Mouse (Mus musculus): ENCODE measurements around the gene Spred1. TPM values are rescaled to one million over a fixed set of nuclear protein-coding genes. Genes with fewer than 3 reads are reported as not detected.
A peak's percentile ranks its signal among the peaks of the same experiment; 100 is the strongest.
"Not testable (repeated sequence)": the region's sequence is repeated elsewhere in the genome, so short reads cannot be mapped to it uniquely, and the experiment has no call there.

The Spred1 gene
- polyA plus RNA-seq, 1 experiment from 2014 or later: 17.5 TPM

DNA sequence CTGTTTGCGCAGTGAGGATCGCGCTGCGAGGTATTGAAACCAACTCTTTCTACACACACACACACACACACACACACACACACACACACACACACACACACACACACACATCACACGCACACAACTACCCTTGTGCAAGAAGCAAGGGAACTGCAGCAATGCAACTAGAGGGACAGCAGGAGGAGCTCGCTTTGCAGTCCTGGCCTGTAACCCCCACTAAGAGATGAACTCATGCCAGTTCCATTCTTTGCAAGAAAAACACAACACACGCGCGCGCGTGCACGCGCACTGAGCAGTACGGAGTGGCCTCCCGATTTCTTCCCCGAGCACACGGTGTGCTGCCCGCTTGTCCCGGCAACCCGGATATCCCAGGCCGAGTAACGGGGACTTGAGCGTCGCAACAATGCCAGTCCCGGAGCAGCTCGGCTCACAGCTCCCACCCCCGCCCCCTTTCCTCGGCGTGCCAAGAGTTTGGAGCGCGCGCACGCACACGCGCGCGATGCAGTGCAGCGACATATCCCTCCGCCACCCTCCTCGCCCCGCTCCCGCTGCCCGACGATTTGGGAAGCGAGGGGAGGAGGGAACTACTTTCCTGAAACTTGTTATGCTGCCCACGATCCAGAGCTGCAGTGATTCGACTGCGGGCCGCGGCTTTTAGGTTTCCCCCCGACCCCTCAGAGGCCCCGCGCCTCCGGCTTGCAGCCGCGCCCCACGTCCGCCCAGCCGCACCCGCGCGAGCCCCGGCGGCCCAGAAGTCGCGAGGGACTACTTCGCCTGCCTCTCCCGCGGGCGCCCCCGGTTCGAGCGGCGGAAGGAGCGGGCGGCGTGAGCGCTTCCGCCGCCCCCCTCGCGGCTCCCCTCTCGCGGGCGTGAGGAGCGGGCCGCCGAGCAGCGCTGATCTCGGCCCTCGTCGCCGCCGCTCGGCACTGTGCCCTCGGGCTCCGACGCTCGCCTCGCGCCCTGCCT is 645 bp upstream of the Spred1 start:
- WGBS: under 1% methylated on average over 85 of the region's 101 CpGs
- Histone ChIP-seq H3K27me3 (no peaks in the 10 kb centered on the region), H3K4me1 (peaks cover 12% of the 10 kb centered on the region), H3K4me2 (replicated peaks) (peak overlapping the region; percentile 67), H3K27ac (replicated peaks) (peak overlapping the region; percentile 100), H3K4me3 (replicated peaks) (peak overlapping the region; percentile 93), H3K9ac (peak overlapping the region; percentile 97), H3K36me3 (no peaks in the 10 kb centered on the region), H3K9me3 (replicated peaks) (no peaks in the 10 kb centered on the region)
- ATAC-seq (ENCODE audit: insufficient number of reproducible peaks, low FRiP score, low TSS enrichment, low read depth): peak; percentile 84

- no peak for ATAC-seq (ENCODE audit: insufficient number of reproducible peaks, low FRiP score, low TSS enrichment, low read depth)
- WGBS: 0% methylated on average over 19 of the region's 19 CpGs
Measured at GRCm38 (mm10) chr2:117121984-117122605, 921 bp downstream of the Spred1 start.

DNA sequence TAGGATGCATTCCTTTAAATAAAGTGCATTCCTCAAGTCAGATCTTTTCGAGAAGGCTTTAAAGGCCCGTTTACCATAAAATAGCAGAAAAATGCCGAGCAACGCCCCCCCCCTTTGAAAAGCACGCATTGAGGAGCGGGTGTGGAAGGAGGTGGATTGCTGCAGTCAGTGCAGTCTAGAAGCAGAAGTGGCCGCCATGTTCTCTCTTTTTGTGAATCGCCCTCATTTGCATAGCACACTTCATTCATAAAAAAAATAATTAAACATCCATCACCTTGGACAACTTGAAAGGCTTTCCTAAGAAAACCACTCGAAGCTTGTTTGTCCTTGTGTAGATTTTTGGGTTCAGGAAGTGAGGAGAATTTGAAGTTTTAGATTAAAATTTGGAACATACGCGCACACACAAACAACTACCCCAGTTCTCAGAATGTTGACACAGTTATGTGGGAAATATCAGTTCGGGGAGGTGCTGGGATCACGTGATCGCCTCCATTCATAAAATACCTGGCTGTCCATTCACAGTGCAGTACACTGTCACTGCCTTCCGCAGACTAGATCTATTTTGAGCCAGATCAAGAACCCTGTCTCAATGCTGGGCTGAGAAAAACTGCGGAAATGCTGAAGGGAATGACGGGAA is 1.6 kb downstream of the Spred1 start:
- Histone ChIP-seq H3K36me3 (no peaks in the 10 kb centered on the region), H3K4me2 (replicated peaks) (peak overlapping the region; percentile 67), H3K27me3 (no peaks in the 10 kb centered on the region), H3K9ac (peak overlapping the region; percentile 97; the same call in 1 of the 2 replicates), H3K27ac (replicated peaks) (peak overlapping the region; percentile 48), H3K9me3 (replicated peaks) (no peaks in the 10 kb centered on the region), H3K4me3 (replicated peaks) (peak overlapping the region; percentile 93), H3K4me1 (peaks cover 12% of the 10 kb centered on the region)
- 2% methylated on average over 17 of the region's 17 CpGs for WGBS
- ATAC-seq (ENCODE audit: insufficient number of reproducible peaks, low FRiP score, low TSS enrichment, low read depth): no peak

More at GRCm38 (mm10) chr2:117121984-117122605, 921 bp downstream of the Spred1 start:
- Histone ChIP-seq H3K9ac (peak overlapping the region; percentile 97), H3K4me2 (replicated peaks) (peak overlapping the region; percentile 67), H3K9me3 (replicated peaks) (no peaks in the 10 kb centered on the region), H3K27ac (replicated peaks) (peak overlapping the region; percentile 100), H3K27me3 (no peaks in the 10 kb centered on the region), H3K4me1 (peaks cover 12% of the 10 kb centered on the region), H3K36me3 (no peaks in the 10 kb centered on the region), H3K4me3 (replicated peaks) (peak overlapping the region; percentile 93)

DNA sequence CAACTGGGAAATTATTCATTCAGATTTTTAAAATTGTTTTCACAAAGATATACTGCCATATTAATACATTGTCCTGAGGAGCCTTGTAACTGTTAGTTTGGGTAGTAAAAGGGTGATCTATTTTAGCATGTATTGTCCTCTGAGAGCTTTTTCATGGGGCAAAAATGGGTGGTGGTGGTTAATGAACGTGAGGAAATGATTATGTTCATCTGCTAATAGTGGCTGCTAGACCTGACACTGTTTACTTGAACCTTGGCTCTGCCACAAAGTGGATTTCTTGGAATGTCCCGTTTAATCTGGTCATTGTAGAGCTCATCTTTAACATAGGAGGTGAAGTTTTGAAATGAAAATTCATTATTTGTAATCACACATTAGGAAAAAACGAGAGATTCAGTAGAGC is 2.5 kb downstream of the Spred1 start:
- Histone ChIP-seq H3K27ac (replicated peaks) (no peak overlapping the region), H3K9ac (no peak overlapping the region)
- 14% methylated on average over 3 of the region's 3 CpGs for WGBS

GRCm38 (mm10) chr2:117124839-117125238 is 3.7 kb downstream of the Spred1 start:
- Histone ChIP-seq H3K27ac (replicated peaks) (no peak overlapping the region), H3K36me3 (no peaks in the 10 kb centered on the region), H3K9ac (no peak overlapping the region), H3K4me2 (replicated peaks) (no peak overlapping the region; the same call in 1 of the 2 replicates), H3K4me1 (peaks cover 3% of the 10 kb centered on the region; the same call in 1 of the 2 replicates), H3K9me3 (replicated peaks) (no peaks in the 10 kb centered on the region), H3K27me3 (no peaks in the 10 kb centered on the region), H3K4me3 (replicated peaks) (no peak overlapping the region)
- 55% methylated on average over 2 of the region's 2 CpGs for WGBS
- ATAC-seq (ENCODE audit: insufficient number of reproducible peaks, low FRiP score, low TSS enrichment, low read depth): no peak

More for the DNA sequence above, 2.5 kb downstream of the Spred1 start:
- H3K4me2 ChIP-seq (replicated peaks): peak overlapping the region; percentile 67
- no peaks in the 10 kb centered on the region for H3K9me3 ChIP-seq (replicated peaks)
- no peak for ATAC-seq (ENCODE audit: insufficient number of reproducible peaks, low FRiP score, low TSS enrichment, low read depth)
- H3K36me3 ChIP-seq: no peaks in the 10 kb centered on the region
- H3K4me3 ChIP-seq (replicated peaks): peak overlapping the region; percentile 93
- peaks cover 12% of the 10 kb centered on the region for H3K4me1 ChIP-seq
- H3K27me3 ChIP-seq: no peaks in the 10 kb centered on the region

GRCm38 (mm10) chr2:117129156-117129555 is 8.0 kb downstream of the Spred1 start:
- Histone ChIP-seq H3K27ac (replicated peaks) (no peak overlapping the region), H3K9me3 (replicated peaks) (no peaks in the 10 kb centered on the region), H3K9ac (no peak overlapping the region), H3K27me3 (no peaks in the 10 kb centered on the region), H3K4me1 (no peaks in the 10 kb centered on the region; the same call in 1 of the 2 replicates), H3K4me2 (replicated peaks) (no peak overlapping the region), H3K36me3 (no peaks in the 10 kb centered on the region), H3K4me3 (replicated peaks) (no peak overlapping the region)
- WGBS: 79% methylated on average over 2 of the region's 2 CpGs
- ATAC-seq (ENCODE audit: insufficient number of reproducible peaks, low FRiP score, low TSS enrichment, low read depth): no peak

DNA sequence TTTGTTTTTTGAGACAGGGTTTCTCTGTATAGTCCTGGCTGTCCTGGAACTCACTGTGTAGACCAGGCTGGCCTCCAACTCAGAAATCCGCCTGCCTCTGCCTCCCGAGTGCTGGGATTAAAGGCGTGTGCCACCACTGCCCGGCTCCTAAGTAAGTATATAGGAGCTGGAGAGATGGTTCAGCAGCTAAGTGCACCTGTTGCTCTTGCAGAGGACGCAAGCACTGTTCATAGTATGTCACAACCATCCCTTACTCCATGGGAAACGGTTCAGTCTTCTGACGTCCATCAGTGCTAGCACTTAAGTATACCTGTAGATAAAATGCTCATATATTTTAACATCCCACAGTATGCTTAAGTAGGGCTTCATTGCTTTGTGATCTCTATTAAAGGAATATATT is 9.9 kb downstream of the Spred1 start:
- not testable (repeated sequence) for H3K9ac ChIP-seq; H3K4me2 ChIP-seq (replicated peaks); H3K27me3 ChIP-seq; H3K27ac ChIP-seq (replicated peaks); ATAC-seq (ENCODE audit: insufficient number of reproducible peaks, low FRiP score, low TSS enrichment, low read depth); H3K4me3 ChIP-seq (replicated peaks); H3K36me3 ChIP-seq; H3K9me3 ChIP-seq (replicated peaks); H3K4me1 ChIP-seq
- WGBS: 91% methylated on average over 7 of the region's 7 CpGs

DNA sequence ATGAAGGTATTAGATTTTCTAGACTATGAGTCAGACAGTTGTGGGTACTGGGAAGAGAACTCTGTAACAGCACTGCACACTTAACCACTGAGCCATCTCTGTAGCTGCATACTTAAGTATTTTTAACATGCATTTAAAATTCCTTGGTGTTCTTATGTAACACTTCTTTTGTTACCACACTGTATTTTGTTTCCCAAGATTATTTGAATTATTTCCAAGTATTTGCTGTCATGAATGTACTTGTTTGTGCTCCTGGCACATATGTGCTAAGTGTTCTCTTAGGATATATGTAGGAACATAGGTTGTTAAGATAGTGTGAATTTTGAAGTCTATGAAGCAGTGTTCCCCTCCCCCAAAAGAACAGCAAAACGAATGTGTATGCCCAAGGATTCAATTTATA is 10.7 kb downstream of the Spred1 start:
- ATAC-seq (ENCODE audit: insufficient number of reproducible peaks, low FRiP score, low TSS enrichment, low read depth): no peak
- Histone ChIP-seq H3K9ac (no peak overlapping the region), H3K9me3 (replicated peaks) (no peaks in the 10 kb centered on the region), H3K27ac (replicated peaks) (no peak overlapping the region), H3K4me2 (replicated peaks) (no peak overlapping the region), H3K36me3 (no peaks in the 10 kb centered on the region), H3K4me3 (replicated peaks) (no peak overlapping the region), H3K4me1 (no peaks in the 10 kb centered on the region; the same call in 1 of the 2 replicates), H3K27me3 (no peaks in the 10 kb centered on the region)
- 64% methylated on average over 1 of the region's 1 CpGs for WGBS

GRCm38 (mm10) chr2:117133541-117133940 is 12.4 kb downstream of the Spred1 start:
- H3K9ac ChIP-seq: no peak overlapping the region
- no peaks in the 10 kb centered on the region for H3K27me3 ChIP-seq
- no peaks in the 10 kb centered on the region for H3K36me3 ChIP-seq
- no peaks in the 10 kb centered on the region for H3K9me3 ChIP-seq (replicated peaks)
- WGBS: 78% methylated on average over 2 of the region's 2 CpGs
- H3K27ac ChIP-seq (replicated peaks): no peak overlapping the region
- no peak overlapping the region for H3K4me2 ChIP-seq (replicated peaks)
- H3K4me3 ChIP-seq (replicated peaks): no peak overlapping the region
- no peaks in the 10 kb centered on the region for H3K4me1 ChIP-seq
- ATAC-seq (ENCODE audit: insufficient number of reproducible peaks, low FRiP score, low TSS enrichment, low read depth): no peak

DNA sequence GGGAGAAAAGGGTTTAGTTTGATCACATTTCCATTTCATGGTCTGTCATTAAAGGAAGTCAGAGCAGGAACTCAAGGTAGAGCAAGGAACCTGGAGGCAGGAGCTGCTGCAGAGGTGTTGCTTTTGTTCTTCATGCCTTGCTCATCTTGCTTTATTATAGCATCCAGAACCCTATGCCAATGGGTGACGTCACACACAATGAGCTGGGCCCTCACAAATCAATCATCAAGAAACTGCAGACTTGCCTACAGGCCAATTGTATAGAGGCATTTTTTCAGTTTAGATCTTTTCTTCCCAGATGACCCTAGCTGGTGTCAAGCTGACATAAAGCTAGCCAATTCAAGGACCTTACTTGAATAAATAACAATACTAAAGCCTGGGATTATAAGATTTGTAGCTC is 16.6 kb downstream of the Spred1 start:
- Histone ChIP-seq H3K4me1 (0 out of 2 replicates have a peak, but pooled peaks cover 6% of the 10 kb centered on the region), H3K27ac (replicated peaks) (no peak overlapping the region), H3K9ac (no peak overlapping the region), H3K27me3 (no peaks in the 10 kb centered on the region), H3K4me3 (replicated peaks) (no peak overlapping the region), H3K4me2 (replicated peaks) (no peak overlapping the region), H3K9me3 (replicated peaks) (no peaks in the 10 kb centered on the region), H3K36me3 (no peaks in the 10 kb centered on the region)
- WGBS: 56% methylated on average over 1 of the region's 1 CpGs
- ATAC-seq (ENCODE audit: insufficient number of reproducible peaks, low FRiP score, low TSS enrichment, low read depth): no peak

DNA sequence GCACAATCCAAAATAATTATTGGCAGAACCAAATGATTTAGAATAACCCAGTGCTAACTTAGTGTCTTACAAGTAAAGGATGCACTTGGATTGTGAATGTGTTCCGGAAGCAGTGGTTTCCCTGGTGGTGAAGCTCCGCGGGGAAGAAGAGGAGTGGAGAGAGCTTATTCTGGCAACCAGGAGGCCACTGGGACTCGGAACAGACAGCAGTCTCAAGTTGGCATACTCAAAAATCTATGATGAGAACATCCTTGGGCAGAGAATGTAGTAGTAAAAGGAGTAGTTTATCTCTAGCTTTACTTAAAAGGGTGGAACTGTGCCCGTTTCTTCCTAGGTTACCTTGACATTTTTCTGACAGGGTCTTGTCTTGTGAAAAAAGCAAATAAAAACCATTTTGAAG is 17.8 kb downstream of the Spred1 start:
- 77% methylated on average over 5 of the region's 5 CpGs for WGBS
- H3K4me3 ChIP-seq (replicated peaks): no peak overlapping the region
- 0 out of 2 replicates have a peak, but pooled peaks cover 6% of the 10 kb centered on the region for H3K4me1 ChIP-seq
- H3K9ac ChIP-seq: no peak overlapping the region
- no peaks in the 10 kb centered on the region for H3K36me3 ChIP-seq
- no peak overlapping the region for H3K4me2 ChIP-seq (replicated peaks)
- H3K27ac ChIP-seq (replicated peaks): no peak overlapping the region
- H3K9me3 ChIP-seq (replicated peaks): no peaks in the 10 kb centered on the region
- no peak for ATAC-seq (ENCODE audit: insufficient number of reproducible peaks, low FRiP score, low TSS enrichment, low read depth)
- no peaks in the 10 kb centered on the region for H3K27me3 ChIP-seq
